Mouse (Mus musculus) CH12.LX (cell line): ENCODE data around the gene Fam49a.

Experiments
- CTCF ChIP-seq, 2 experiments: IDR thresholded peaks in 1 of 2; conservative IDR thresholded peaks in 1 of 2; 2 replicates each; pipeline ENCODE4 v1.5.1; 2011 to 2012; ENCODE audit warnings: low read depth in 2 of 2, low read length in 2 of 2, improper control_type of control experiment in 1 of 2, inconsistent platforms in 1 of 2, mild to moderate bottlenecking in 1 of 2, moderate library complexity in 1 of 2
- ETS1 ChIP-seq: conservative IDR thresholded peaks from 2 replicates; pipeline ENCODE4 v1.6.1; 2012; ENCODE audit warnings: low read depth, mild to moderate bottlenecking, inconsistent platforms, low read length, improper control_type of control experiment, moderate library complexity
- MAFK ChIP-seq: IDR thresholded peaks from 2 replicates; pipeline ENCODE4 v1.6.1; 2011; ENCODE audit warnings: low read length, improper control_type of control experiment; ENCODE audit not compliant: insufficient replicate concordance
- MAX ChIP-seq: IDR thresholded peaks from 2 replicates; pipeline ENCODE4 v1.6.1; 2011; ENCODE audit warnings: low read length, improper control_type of control experiment
- POLR2A ChIP-seq: IDR thresholded peaks from 2 replicates; pipeline ENCODE4 v1.6.1; 2011; ENCODE audit warnings: low read depth, mild to moderate bottlenecking, improper control_type of control experiment, low read length

GRCm38 (mm10) chr12:12323084-12323483 is 61.1 kb downstream of the Fam49a start:
- TF ChIP-seq ETS1, result no peak
- no peak for TF ChIP-seq MAX
- TF ChIP-seq CTCF (conservative IDR thresholded peaks at IDR 0.05 in 1 of 2, IDR thresholded peaks at IDR 0.05 in 1 of 2; ENCODE audit: low read depth in 2 of 2, low read length in 2 of 2), result no peak
- no peak for TF ChIP-seq MAFK
- no peak for TF ChIP-seq POLR2A
